Mouse (Mus musculus) liver, embryonic 12.5 days (tissue): ENCODE data around the gene Card19. TPM values are rescaled to one million over a fixed set of nuclear protein-coding genes. Genes with fewer than 3 reads are reported as not detected.

ENCODE experiments used
- ATAC-seq: fragments of 200-750 bp; cut with Nextera tagmentation; 2 replicates; pipeline ENCODE4 v1.8.0; 2017; ENCODE audit warnings: moderate number of reproducible peaks, mild to moderate bottlenecking, moderate library complexity
- H3K27ac ChIP-seq: fragments of 300-500 bp; sonication (generic); 2 replicates; pipeline ENCODE4 v1.5.1; 2016; ENCODE audit warnings: mild to moderate bottlenecking
- H3K27me3 ChIP-seq: fragments of 300-500 bp; sonication (generic); replicated peaks from 2 replicates; pipeline ENCODE4 v1.6.1; 2016; ENCODE audit warnings: mild to moderate bottlenecking, moderate library complexity
- H3K36me3 ChIP-seq: fragments of 300-500 bp; sonication (generic); 2 replicates; pipeline ENCODE4 v1.6.1; 2016; ENCODE audit warnings: mild to moderate bottlenecking, moderate library complexity
- H3K4me1 ChIP-seq: fragments of 300-500 bp; sonication (generic); 2 replicates; pipeline ENCODE4 v1.6.1; 2016
- H3K4me2 ChIP-seq: fragments of 300-500 bp; sonication (generic); 2 replicates; pipeline ENCODE4 v1.6.1; 2016; ENCODE audit warnings: mild to moderate bottlenecking, moderate library complexity
- H3K4me3 ChIP-seq: fragments of 300-500 bp; sonication (generic); 2 replicates; pipeline ENCODE4 v1.5.1; 2016; ENCODE audit warnings: mild to moderate bottlenecking, moderate library complexity
- H3K9ac ChIP-seq: fragments of 300-500 bp; sonication (generic); 2 replicates; pipeline ENCODE4 v1.6.1; 2016; ENCODE audit warnings: mild to moderate bottlenecking, moderate library complexity
- H3K9me3 ChIP-seq: fragments of 300-500 bp; sonication (generic); replicated peaks from 2 replicates; pipeline ENCODE4 v1.6.1; 2016; ENCODE audit warnings: mild to moderate bottlenecking, moderate library complexity
- WGBS: fragments of 180-500 bp; shearing (Covaris S2); methylation state at CpG from one replicate; pipeline ENCODE4 v1.1.7; 2016; ENCODE audit not compliant: insufficient replicate concordance; 5-methylcytosine and 5-hydroxymethylcytosine counted together
- polyA plus RNA-seq: library from polyadenylated mRNA; unstranded; fragments of >200 nt; fragmentation: Nextera tagmentation; extraction: Ambion mirVana; gene quantifications from 2 replicates; pipeline ENCODE4 v1.2.1, GENCODE M21; 2016

The Card19 gene
- polyA plus RNA-seq, 1 experiment from 2014 or later, result 17.0 TPM

- H3K4me3 ChIP-seq, result no peak overlapping the region
- no peak overlapping the region for H3K4me2 ChIP-seq
- H3K27me3 ChIP-seq, result peaks cover 5% of the 10 kb centered on the region; the same call in 1 of the 2 replicates
- ATAC-seq, result no peak
- H3K36me3 ChIP-seq, result no peaks in the 10 kb centered on the region
- H3K9me3 ChIP-seq, result no peaks in the 10 kb centered on the region
- no peaks in the 10 kb centered on the region for H3K4me1 ChIP-seq
- no peak overlapping the region for H3K27ac ChIP-seq
- WGBS, result 32% methylated on average over 10 of the region's 10 CpGs
- H3K9ac ChIP-seq, result no peak overlapping the region
Measured at GRCm38 (mm10) chr13:49224314-49224713, 8.5 kb upstream of the Card19 start.

GRCm38 (mm10) chr13:49220912-49221311 is 5.1 kb upstream of the Card19 start:
- Histone ChIP-seq H3K27ac (no peak overlapping the region), H3K9ac (no peak overlapping the region), H3K9me3 (no peaks in the 10 kb centered on the region), H3K4me3 (no peak overlapping the region), H3K36me3 (no peaks in the 10 kb centered on the region), H3K4me2 (no peak overlapping the region), H3K4me1 (peaks cover 12% of the 10 kb centered on the region), H3K27me3 (peaks cover 10% of the 10 kb centered on the region)
- no peak for ATAC-seq
- 23% methylated on average over 5 of the region's 5 CpGs for WGBS

- peaks cover 28% of the 10 kb centered on the region for H3K4me1 ChIP-seq
- H3K27me3 ChIP-seq, result peaks cover 22% of the 10 kb centered on the region
- 63% methylated on average over 4 of the region's 4 CpGs for WGBS
- no peak overlapping the region for H3K9ac ChIP-seq
- no peaks in the 10 kb centered on the region for H3K36me3 ChIP-seq
- no peak for ATAC-seq
- no peaks in the 10 kb centered on the region for H3K9me3 ChIP-seq
- H3K4me2 ChIP-seq, result no peak overlapping the region
- H3K4me3 ChIP-seq, result no peak overlapping the region
- H3K27ac ChIP-seq, result no peak overlapping the region
Measured at GRCm38 (mm10) chr13:49219367-49219766, 3.5 kb upstream of the Card19 start.

- ATAC-seq, result no peak
- H3K4me1 ChIP-seq, result peaks cover 34% of the 10 kb centered on the region
- H3K4me3 ChIP-seq, result no peak overlapping the region
- H3K9ac ChIP-seq, result no peak overlapping the region
- 71% methylated on average over 3 of the region's 3 CpGs for WGBS
- H3K9me3 ChIP-seq, result no peaks in the 10 kb centered on the region
- H3K4me2 ChIP-seq, result no peak overlapping the region
- peaks cover 24% of the 10 kb centered on the region for H3K27me3 ChIP-seq
- no peaks in the 10 kb centered on the region for H3K36me3 ChIP-seq
- no peak overlapping the region for H3K27ac ChIP-seq
Measured at GRCm38 (mm10) chr13:49218651-49219050, 2.8 kb upstream of the Card19 start.

GRCm38 (mm10) chr13:49216808-49217561 is 1.1 kb upstream of the Card19 start:
- ATAC-seq, result no peak
- Histone ChIP-seq H3K9me3 (no peaks in the 10 kb centered on the region), H3K27me3 (peaks cover 21% of the 10 kb centered on the region), H3K36me3 (no peaks in the 10 kb centered on the region), H3K27ac (no peak overlapping the region), H3K4me3 (peak overlapping the region; percentile 70), H3K4me2 (peak overlapping the region; percentile 99), H3K4me1 (peaks cover 37% of the 10 kb centered on the region), H3K9ac (no peak overlapping the region)
- WGBS, result 65% methylated on average over 9 of the region's 9 CpGs

GRCm38 (mm10) chr13:49216220-49216552 is 349 bp upstream of the Card19 start:
- Histone ChIP-seq H3K4me2 (peak overlapping the region; percentile 99), H3K27me3 (peaks cover 19% of the 10 kb centered on the region), H3K9ac (peak overlapping the region; percentile 77), H3K4me1 (peaks cover 37% of the 10 kb centered on the region), H3K4me3 (peak overlapping the region; percentile 70), H3K27ac (peak overlapping the region; percentile 65), H3K9me3 (no peaks in the 10 kb centered on the region), H3K36me3 (no peaks in the 10 kb centered on the region)
- ATAC-seq, result peak; percentile 65
- WGBS, result 2% methylated on average over 17 of the region's 17 CpGs

GRCm38 (mm10) chr13:49215128-49215503 is 721 bp downstream of the Card19 start:
- no peak overlapping the region for H3K27ac ChIP-seq
- H3K4me1 ChIP-seq, result peaks cover 43% of the 10 kb centered on the region
- H3K27me3 ChIP-seq, result peaks cover 19% of the 10 kb centered on the region
- peak overlapping the region; percentile 77 for H3K9ac ChIP-seq
- no peak for ATAC-seq
- 10% methylated on average over 5 of the region's 5 CpGs for WGBS
- no peaks in the 10 kb centered on the region for H3K36me3 ChIP-seq
- no peaks in the 10 kb centered on the region for H3K9me3 ChIP-seq
- peak overlapping the region; percentile 70 for H3K4me3 ChIP-seq
- H3K4me2 ChIP-seq, result peak overlapping the region; percentile 99

GRCm38 (mm10) chr13:49214454-49214853 is 1.4 kb downstream of the Card19 start:
- no peak overlapping the region for H3K4me3 ChIP-seq
- WGBS, result 76% methylated on average over 3 of the region's 3 CpGs
- peak overlapping the region; percentile 99; the same call in 1 of the 2 replicates for H3K4me2 ChIP-seq
- H3K9me3 ChIP-seq, result no peaks in the 10 kb centered on the region
- no peak overlapping the region for H3K9ac ChIP-seq
- peaks cover 44% of the 10 kb centered on the region for H3K4me1 ChIP-seq
- no peaks in the 10 kb centered on the region for H3K36me3 ChIP-seq
- H3K27me3 ChIP-seq, result peaks cover 19% of the 10 kb centered on the region
- H3K27ac ChIP-seq, result no peak overlapping the region
- ATAC-seq, result no peak

GRCm38 (mm10) chr13:49213531-49213932 is 2.3 kb downstream of the Card19 start:
- no peak overlapping the region for H3K27ac ChIP-seq
- H3K4me3 ChIP-seq, result no peak overlapping the region
- no peak overlapping the region for H3K4me2 ChIP-seq
- H3K27me3 ChIP-seq, result peaks cover 19% of the 10 kb centered on the region
- H3K9ac ChIP-seq, result no peak overlapping the region
- H3K4me1 ChIP-seq, result peaks cover 48% of the 10 kb centered on the region
- no peaks in the 10 kb centered on the region for H3K36me3 ChIP-seq
- no peaks in the 10 kb centered on the region for H3K9me3 ChIP-seq
- 42% methylated on average over 4 of the region's 4 CpGs for WGBS
- ATAC-seq, result no peak

GRCm38 (mm10) chr13:49212711-49213500 is 2.9 kb downstream of the Card19 start:
- Histone ChIP-seq H3K4me2 (no peak overlapping the region), H3K36me3 (no peaks in the 10 kb centered on the region), H3K9me3 (no peaks in the 10 kb centered on the region), H3K27me3 (peaks cover 19% of the 10 kb centered on the region), H3K9ac (no peak overlapping the region), H3K4me3 (no peak overlapping the region), H3K27ac (no peak overlapping the region), H3K4me1 (peaks cover 48% of the 10 kb centered on the region)
- whole genome bisulfite sequencing, result 70% methylated on average over 4 of the region's 4 CpGs
- no peak for ATAC-seq

- Histone ChIP-seq H3K27me3 (peaks cover 1% of the 10 kb centered on the region; the same call in 1 of the 2 replicates), H3K9ac (no peak overlapping the region), H3K9me3 (no peaks in the 10 kb centered on the region), H3K36me3 (no peaks in the 10 kb centered on the region), H3K4me3 (no peak overlapping the region), H3K4me2 (no peak overlapping the region), H3K4me1 (peaks cover 20% of the 10 kb centered on the region; the same call in 1 of the 2 replicates), H3K27ac (no peak overlapping the region)
- WGBS, result 22% methylated on average over 7 of the region's 7 CpGs
- ATAC-seq, result no peak
Measured at GRCm38 (mm10) chr13:49209306-49209705, 6.5 kb downstream of the Card19 start.

GRCm38 (mm10) chr13:49206341-49206740 is 9.5 kb downstream of the Card19 start:
- no peaks in the 10 kb centered on the region for H3K36me3 ChIP-seq
- H3K27ac ChIP-seq, result no peak overlapping the region
- no peak overlapping the region for H3K9ac ChIP-seq
- H3K27me3 ChIP-seq, result no peaks in the 10 kb centered on the region
- WGBS, result 85% methylated on average over 2 of the region's 2 CpGs
- no peak for ATAC-seq
- H3K4me2 ChIP-seq, result no peak overlapping the region
- no peaks in the 10 kb centered on the region for H3K9me3 ChIP-seq
- H3K4me1 ChIP-seq, result peaks cover 11% of the 10 kb centered on the region; the same call in 1 of the 2 replicates
- no peak overlapping the region for H3K4me3 ChIP-seq
